Mouse (Mus musculus) spleen, postnatal 36 days (tissue): ENCODE results near the gene Chka.

Source experiments
- DNase-seq, 2 experiments: peaks; one replicate each; pipeline ENCODE4 v3.0.0; 2022; ENCODE audit warnings: low spot score in 2 of 2, mixed read lengths in 1 of 2

Gene Chka

DNA sequence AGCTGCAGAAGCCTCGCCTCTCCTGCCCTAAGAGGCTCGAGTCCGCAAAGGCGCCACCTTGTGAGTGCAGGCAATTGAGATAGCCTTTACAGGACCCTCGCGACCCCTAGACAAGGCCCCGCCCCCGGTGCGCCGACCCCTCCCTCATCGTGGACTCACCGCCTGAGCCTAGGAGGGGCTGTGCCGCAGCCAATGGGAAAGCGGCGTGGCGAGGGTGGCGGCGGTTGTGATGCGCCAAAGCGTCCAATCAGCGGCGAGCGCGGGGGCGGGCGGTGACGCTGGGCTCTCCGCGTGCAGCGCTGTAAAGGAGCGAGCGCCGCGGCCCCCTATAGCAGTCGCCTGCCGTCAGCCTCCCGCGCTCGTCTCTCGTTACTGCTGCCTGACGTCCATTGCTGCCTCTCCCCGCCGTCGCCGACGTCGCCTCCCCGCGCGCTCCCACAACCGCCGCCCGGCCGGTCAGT, at the start of gene Chka:
Gene Chka, plus strand, starts transcription at position 272 of the 461 bp plus-strand sequence.
- peak; percentile 96 to 97 for DNase-seq

DNA sequence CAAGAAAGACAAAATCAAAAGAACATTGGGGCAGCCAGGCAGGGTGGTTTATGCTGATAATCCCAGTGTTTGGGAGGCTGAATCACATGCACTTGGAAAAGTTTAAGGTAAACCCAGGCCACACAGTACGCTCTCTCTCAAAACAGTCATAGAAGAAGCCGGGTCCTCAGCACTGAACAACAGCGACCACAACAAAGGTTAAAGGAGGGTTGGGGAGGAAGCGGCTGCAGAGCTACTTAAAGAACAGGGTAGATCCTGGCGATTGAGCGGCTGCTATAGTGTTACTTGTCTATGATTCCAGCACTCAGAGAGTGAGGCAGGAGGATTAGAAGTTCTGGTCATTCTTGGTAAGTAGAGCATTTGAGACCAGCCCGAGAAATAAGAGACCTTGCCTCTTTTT, 46.0 kb upstream of the Chka start:
- no peak for DNase-seq

DNA sequence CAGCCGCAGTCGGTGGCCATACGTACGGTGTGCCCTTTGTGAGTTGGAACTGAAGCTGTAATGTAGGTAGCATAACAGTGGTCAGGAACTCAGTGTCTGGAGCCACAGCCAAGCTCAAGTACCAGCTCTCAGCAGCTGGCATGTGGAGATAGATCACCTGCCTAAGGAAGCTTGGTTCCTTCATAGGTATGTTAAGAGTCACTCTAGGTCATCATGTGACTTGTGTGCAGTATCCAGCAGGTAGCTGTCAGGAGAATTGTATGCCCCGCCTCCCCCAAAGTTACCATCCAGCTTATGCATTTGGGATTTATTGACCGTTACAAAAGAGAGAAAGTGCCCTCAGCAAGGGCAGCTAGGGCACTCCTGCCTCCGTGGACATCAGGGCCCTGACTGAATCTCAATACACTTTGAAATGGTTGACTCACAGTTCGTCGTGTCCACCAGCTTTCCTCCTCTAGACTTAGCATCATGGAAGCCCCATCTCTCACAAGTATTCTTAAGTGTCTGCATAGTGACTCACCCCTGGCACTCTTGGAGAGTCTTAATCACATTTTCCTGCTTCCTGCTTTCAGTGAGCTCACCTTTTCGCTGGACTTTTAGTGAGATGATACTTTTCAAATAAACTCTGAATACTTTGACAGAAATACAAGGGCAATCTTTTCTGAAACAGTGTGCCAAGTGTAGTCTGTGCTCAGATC, 40.9 kb upstream of the Chka start:
- no peak for DNase-seq

DNA sequence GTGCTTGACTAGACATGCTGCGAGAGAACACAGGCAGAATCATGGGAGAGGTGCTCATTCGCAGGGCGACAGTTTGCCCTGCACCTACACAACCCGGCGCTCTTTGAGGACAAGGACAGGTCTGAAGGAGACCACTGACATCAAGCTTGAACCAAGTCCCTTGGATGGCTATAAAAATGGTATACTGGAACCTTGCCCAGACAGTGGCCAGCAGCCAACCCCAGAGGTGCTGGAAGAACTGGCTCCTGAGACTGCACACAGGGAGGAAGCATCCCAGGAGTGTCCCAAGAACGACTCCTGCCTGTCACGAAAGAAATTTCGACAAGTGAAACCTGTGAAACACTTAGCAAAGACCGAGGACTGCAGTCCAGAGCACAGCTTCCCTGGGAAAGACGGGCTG, 37.1 kb upstream of the Chka start:
- DNase-seq = no peak

DNA sequence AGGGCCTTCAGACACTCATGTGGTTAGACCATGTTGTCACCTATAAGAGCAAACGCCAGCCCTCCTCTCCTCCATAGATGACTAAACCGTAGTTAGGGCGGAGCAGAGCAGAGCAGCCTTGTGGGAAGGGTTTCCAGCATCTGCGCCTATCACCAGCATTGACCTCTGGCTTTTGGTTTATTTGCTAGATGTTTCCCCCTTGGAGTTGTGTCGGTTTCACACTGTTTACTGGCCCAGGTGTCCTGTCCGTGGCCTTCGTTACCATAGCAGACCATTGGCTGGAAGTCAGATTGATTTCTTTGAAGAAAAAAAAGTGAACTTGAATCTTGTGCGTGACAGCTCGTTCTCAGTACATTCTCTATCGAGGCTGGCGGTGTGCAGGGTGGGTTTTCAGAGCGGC, 35.7 kb upstream of the Chka start:
- DNase-seq = no peak

DNA sequence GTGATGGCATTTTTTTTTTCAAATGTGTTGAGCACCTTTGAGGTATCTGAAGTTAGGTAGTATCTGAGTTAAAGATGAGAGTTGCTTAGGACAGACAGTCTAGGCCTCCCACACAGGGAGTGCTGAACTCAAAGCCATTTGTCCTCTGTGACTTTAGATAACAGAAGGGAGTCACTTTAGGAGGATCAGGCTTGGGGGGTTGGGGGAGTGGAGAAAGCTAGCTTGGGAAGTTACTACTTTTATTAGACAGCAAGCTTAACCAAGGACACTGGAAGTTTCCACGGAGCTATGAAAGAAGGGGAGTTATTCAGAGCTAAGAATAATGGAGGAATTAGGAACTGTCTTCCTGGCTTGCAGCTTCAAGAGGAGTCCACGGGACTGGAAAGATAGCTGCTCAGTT, 32.5 kb upstream of the Chka start:
- no peak for DNase-seq

DNA sequence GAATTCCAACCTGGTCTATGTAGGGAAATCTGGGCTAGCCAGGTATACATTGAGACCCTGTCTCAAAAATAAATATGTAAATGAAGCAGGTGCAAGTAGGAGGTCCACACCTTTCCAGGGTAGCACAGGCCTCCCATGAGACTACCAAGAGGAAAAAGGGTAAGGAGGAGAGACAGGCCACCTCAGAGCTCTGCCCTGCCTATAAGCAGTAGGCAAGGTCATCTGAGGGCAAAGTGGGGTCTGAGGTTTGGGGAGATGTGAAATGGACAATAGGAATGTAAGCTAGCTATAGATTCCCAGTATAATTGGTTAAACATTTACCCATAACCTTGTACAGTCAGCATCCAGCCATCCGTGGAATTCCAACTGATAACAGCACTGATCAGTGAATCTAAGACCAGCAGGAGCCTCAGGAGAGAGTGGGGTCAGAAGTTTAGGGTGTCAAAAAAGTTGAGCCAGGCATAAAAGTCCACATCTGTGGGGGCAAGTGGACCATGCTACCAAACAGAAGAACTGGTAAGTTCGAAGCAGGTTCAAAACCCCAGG, 31.6 kb upstream of the Chka start:
- no peak for DNase-seq

DNA sequence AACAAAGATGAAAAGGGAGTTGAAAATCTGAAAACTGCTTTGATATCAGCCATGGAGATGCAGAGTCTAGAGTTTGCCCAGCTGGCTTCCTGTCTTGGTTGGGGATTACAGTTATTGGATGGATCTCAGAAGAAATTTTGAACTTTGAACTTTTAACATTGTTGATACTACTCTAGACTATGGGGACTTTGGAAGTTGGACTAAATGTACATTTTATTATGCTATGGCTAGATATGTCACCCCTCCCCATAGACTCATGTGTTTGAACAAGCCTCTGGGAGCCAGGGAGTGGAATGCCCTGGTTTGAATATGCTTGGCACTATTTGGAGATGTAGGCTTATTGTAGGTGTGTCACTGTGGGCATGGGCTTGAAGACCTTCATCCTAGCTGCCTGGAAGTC, 26.5 kb upstream of the Chka start:
- no peak for DNase-seq

DNA sequence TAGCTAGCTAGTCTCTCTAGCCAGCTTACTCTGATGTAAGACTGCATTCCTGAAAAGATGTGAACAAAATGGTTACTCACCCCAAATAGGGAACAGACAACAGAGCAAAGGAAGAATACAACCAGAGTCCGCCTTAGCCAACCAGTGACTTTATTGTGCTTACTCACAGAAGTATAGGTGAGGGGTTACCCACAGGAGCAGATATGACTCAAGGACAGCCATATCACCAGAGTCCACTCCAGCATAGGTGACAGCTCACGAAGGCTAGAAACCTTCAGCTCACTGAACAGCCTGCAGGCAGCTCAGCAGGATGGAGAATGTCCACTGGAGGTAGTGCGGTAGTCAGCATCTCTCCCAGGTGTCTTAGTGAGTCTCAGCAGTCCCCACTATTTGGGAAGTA, 21.7 kb upstream of the Chka start:
- DNase-seq = no peak

DNA sequence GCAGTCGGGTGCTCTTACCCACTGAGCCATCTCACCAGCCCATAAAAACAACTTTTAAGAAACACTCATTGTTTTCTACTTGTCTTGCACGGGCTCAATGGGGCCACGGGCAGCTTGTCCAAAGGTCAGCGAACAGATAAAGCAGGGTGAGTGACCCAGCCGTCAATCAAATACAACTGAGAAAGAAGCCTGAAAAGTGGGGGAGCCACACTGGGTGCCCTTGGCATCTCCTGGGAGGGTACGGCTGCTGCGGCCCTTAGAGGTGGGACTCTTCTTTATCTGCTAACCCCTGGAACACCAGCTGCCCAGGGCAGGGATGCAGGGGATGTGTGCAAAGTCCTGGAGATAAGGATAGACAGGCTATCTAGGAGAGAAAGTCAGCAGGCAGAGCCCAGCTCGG, 19.9 kb upstream of the Chka start:
- no peak for DNase-seq

DNA sequence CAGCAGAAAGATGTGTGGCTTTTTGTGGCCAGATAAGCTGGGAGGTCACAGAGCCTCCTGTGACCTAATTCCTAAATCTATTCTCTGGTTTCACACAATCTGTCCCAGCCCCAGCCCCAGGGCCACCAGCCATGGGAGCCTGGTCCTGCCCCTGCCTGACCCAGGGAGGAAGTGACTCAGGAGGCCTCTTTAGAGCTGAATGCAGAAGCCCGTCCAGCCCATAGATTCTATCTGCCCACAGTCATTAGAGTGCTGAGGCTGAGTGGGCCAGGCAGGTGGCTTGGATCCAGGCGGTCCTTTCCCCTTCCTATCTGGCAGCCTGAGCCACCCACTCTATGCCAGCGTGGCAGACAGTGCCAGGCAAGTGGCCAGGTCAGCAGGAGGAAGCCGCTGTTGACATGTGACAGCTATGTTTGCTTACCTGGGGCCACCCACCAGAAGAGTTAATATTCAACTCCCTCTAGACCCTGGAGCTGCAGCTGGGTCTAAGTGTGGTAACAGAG, 18.7 kb upstream of the Chka start:
- peak in 1 of 2 experiments; percentile 27 for DNase-seq

DNA sequence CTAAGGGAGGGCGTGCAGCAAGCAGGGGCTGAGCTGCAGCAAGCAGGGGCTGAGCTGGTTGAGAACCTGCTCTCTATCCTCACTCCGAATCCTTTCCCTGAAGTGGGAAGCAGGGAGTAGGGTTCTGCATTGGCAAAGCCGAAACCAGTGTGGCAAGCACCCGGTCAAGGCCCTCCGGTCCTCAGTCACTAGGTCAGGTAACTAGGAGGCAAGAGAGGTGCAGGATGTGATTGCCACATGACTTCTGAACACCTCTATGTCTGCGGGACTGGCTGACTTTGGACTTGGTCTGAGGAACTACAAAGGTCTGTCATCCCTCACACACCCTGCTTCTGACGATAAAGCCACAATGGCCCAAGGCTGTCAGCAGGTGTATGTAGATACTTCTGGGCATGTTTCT, 17.3 kb upstream of the Chka start:
- DNase-seq = no peak

DNA sequence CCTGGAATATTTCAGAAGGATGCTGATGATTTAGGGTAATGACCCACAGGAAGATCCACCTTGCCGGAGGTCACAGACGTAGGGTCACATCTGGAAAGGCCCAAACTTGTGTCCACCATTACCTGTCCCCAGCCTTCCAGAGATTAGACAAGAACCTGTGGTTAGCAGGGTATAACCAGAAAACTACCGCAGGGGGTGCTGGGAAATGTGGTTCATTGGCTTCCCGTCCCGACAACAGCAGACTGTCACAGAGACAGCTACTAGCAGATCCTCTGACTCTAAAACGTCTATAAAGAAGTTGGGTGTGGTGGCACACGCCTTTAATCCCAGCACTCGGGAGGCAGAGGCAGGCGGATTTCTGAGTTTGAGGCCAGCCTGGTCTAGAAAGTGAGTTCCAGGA, 14.8 kb upstream of the Chka start:
- DNase-seq = no peak

DNA sequence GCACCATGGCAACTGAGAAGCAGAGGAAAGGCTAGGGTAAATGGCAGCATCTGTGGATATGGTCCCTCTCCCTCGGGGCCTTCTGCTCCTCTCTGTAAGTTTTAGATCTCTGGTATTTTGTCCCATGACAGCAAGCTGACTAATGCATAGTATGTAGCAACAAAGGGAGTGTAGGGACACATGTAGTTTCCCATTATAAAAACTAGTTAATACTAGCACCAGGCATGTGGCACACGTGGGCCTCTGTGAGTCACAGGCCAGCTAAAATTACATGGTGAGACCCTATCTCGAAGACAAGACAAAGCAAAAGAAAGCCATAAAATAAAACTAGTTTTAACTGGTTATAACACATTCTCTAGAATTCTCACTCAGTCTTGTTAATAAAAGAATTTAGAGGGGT, 12.6 kb upstream of the Chka start:
- DNase-seq = no peak

DNA sequence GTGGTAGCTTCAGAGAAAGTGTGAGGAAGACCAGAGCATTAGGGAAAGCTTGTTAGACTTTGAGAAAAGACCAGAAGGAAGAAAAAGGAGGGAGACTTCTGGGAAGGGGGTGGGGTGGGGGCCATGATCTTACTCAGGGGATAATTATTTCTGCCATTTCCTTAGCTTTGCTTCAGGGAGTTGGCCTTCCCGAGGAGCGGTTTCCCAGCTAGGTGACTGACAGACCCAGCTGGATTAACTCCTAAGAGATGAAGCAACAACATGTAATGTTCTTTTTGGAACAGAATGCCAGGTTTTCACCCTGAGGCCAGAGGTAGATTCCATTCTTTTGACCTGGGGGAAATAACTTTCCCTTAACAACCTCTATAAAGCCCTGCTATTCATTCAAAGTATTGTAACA, 11.9 kb upstream of the Chka start:
- DNase-seq = no peak

DNA sequence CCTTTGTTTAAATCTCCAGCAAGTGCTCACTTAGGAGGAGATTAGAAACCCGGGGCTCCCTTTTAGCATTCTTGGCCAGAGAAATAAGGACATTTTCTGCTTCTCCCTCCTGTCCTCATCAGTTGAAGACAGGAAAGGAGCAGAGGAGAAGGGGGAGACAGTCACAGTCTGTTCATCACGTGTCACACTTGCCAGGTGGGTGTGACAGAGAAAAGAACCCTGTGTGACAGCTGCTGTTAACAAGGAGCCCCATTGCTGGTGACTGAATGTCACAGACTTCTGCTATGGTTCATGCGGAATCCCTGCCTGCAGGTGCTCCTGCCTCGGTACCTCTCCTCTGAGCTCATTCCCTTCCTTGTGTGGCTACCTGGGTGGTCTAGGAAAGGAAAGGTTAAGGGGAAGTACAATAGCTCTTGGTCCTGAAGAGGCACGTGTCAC, 11.3 kb upstream of the Chka start:
- DNase-seq = no peak

DNA sequence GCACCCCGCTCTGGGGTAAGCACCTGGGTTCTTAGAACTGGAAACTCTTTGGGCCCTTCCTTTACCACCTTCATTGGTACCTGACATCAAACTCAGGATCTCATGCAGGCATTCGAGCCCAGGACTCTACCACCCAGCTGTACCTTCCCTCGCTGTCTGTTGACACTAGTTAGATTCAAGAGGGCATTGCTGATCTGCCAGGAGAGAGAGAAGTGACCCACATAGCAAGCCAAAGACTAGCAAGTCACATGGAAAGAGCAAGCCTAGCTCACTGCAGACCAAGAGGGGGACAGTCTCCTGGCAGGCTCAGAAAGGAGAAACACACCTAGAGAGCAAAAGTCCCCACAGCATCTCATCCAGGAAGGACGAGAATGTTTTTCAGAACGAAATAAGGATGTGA, 10.9 kb upstream of the Chka start:
- DNase-seq = no peak

DNA sequence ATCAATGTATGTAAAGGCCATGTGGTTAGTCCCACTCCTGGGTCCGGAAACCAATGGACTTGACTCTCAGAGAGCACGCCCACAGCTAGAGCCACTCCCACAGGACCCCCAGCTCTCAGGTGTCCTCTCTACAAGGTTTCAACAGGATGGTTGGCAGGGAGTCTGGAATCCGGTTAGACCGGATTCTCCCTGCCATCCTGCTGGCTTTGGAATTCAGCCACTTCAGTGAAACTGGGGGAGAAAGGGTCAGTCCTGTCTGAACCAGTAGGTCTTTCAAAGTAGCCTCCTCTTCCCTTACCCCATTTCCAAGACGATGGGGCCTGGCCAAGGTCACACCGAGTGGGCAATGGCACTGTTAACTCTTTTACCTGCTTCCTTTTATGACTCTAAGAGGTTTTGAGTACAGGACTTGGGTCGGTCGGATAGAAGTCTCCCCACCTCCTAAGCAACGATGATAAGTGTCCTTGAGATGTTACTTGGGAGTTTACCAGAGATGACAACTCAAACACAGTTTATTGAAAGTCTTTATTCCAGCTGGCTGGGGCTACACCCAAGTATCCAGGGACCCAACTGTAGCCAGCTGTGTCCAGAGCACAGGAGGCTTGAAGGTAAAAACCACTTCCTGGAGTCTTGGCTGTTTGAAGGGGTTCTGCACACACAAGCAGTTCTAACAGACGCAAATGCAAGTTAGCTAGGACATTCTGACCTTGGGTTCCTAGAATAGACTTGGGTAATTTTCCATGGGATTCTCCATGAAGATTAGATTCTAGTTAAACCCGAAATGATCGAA, 9.0 kb upstream of the Chka start:
- DNase-seq = no peak

DNA sequence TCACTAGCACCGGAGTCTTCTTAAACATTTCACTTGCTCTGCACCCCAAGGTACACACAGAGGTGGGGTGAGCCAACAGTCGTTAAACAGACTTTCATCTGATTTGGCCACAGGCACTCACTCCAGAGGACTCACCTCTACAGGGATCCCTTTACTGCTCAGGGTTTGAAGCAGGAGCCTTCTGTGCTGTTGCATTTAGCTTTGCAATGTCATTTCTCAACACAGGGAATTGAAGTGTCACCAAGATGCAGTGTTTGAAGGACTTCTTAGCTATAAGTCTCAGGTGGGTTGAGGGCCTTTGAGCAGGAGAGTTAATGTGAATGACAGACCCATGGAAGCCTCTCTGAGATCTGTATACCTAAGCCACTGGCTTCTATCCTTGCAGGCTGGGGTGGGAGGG, 7.9 kb upstream of the Chka start:
- DNase-seq = no peak

DNA sequence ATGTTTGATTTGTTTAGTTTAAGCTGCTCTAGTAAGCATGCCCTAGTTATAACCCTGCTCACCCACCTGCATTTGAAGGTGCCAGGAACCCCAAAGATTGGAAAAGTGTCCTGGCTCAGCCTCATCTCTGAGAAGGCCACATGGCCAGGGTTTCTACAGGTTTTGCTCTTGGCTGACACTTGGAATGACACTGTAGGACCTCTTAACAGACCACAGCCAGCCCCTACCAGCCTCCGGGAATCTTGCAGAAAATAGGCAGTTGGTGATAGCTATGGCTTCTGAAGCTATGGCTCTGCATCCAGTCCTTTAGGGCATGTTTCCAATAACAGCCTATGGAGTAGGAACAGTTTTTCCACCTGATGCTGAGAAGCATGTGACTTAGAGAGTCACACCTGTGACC, 6.7 kb upstream of the Chka start:
- DNase-seq = no peak

DNA sequence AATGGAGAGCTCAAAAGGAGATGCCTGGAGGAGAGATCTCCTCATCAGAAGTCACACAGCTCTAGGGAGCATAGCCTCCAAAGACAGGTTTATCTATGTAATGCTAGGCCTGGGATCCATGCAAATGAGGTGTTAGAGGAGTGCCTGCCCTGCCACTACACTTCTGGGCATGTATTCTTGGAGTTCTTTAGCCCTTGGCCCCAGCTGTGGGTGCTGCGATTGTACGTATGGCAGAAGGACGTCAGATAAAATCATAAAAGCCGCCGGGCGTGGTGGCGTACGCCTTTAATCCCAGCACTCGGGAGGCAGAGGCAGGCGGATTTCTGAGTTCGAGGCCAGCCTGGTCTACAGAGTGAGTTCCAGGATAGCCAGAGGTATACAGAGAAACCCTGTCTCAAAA, 6.2 kb upstream of the Chka start:
- no peak for DNase-seq

DNA sequence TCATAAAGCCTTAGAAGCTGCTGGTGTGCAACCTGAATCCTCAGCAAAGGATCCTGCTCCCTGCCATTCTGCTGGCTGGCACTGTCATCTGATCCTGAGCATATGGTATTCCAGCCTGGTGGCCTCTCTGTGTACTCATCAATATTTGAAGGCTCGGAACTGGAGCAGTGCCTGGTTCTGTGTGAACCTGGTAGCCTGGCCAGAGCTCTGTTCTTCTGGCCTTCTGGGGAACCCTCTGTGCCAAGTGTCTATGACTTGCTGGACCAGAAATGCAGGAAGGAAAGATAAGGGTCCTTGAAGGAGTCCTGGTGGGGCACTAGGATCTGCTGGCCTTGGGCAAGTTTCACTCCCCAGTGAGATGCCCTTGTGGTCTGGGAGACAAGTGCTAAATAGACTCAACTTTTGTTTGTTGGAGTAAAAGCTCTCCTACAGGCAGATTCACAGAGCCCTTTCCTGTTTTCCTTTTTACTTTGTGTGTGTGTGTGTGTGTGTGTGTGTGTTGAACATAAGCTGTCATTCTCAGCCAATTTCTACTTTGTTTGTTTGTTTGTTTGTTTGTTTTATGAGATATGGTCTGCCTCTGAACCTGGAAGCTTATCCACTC, 5.7 kb upstream of the Chka start:
- no peak for DNase-seq
